Mouse (Mus musculus): Measurements from ENCODE around the gene Exoc4. TPM values are rescaled to one million over a fixed set of nuclear protein-coding genes. Genes with fewer than 3 reads are reported as not detected.

Exoc4 gene
- polyA plus RNA-seq, 1 experiment: 3.3 TPM

- Histone ChIP-seq H3K4me3 (ENCODE audit: low read depth, low read length) (no peak overlapping the region), H3K36me3 (ENCODE audit: control insufficient read depth, insufficient read depth, low read length) (no peaks in the 10 kb centered on the region), H3K27ac (ENCODE audit: insufficient read depth, low read depth, low read length) (no peak overlapping the region), H3K27me3 (ENCODE audit: control insufficient read depth, insufficient read depth, low read length) (no peaks in the 10 kb centered on the region), H3K4me1 (ENCODE audit: control insufficient read depth, insufficient read depth, insufficient read length, low read length) (no peaks in the 10 kb centered on the region)
- 94% methylated on average over 4 of the region's 4 CpGs for WGBS
- TF ChIP-seq POLR2A (IDR thresholded peaks at IDR 0.05; ENCODE audit: low read depth, low read length) (no peak), CTCF (IDR thresholded peaks at IDR 0.05; ENCODE audit: extremely low read depth, insufficient read length, insufficient replicate concordance, low read depth, low read length) (no peak)
Observed at GRCm38 (mm10) chr6:33608469-33608868, 359.6 kb downstream of the Exoc4 start.

GRCm38 (mm10) chr6:33613978-33614377 is 365.1 kb downstream of the Exoc4 start:
- no peaks in the 10 kb centered on the region for H3K27me3 ChIP-seq (ENCODE audit: control insufficient read depth, insufficient read depth, low read length)
- no peak for TF ChIP-seq POLR2A (IDR thresholded peaks at IDR 0.05; ENCODE audit: low read depth, low read length)
- TF ChIP-seq CTCF (IDR thresholded peaks at IDR 0.05; ENCODE audit: extremely low read depth, insufficient read length, insufficient replicate concordance, low read depth, low read length): no peak
- WGBS: 82% methylated on average over 1 of the region's 1 CpGs

GRCm38 (mm10) chr6:33618590-33618989 is 369.7 kb downstream of the Exoc4 start:
- TF ChIP-seq CTCF (IDR thresholded peaks at IDR 0.05; ENCODE audit: extremely low read depth, insufficient read length, insufficient replicate concordance, low read depth, low read length): no peak
- TF ChIP-seq POLR2A (IDR thresholded peaks at IDR 0.05; ENCODE audit: low read depth, low read length): no peak
- Histone ChIP-seq H3K36me3 (ENCODE audit: control insufficient read depth, insufficient read depth, low read length) (no peaks in the 10 kb centered on the region), H3K4me1 (ENCODE audit: control insufficient read depth, insufficient read depth, insufficient read length, low read length) (no peaks in the 10 kb centered on the region), H3K4me3 (ENCODE audit: low read depth, low read length) (no peak overlapping the region), H3K27ac (ENCODE audit: insufficient read depth, low read depth, low read length) (no peak overlapping the region), H3K27me3 (ENCODE audit: control insufficient read depth, insufficient read depth, low read length) (no peaks in the 10 kb centered on the region)
- 85% methylated on average over 5 of the region's 5 CpGs for WGBS

More at GRCm38 (mm10) chr6:33613978-33614377, 365.1 kb downstream of the Exoc4 start:
- no peaks in the 10 kb centered on the region for H3K36me3 ChIP-seq (ENCODE audit: control insufficient read depth, insufficient read depth, low read length)
- H3K4me3 ChIP-seq (ENCODE audit: low read depth, low read length): no peak overlapping the region
- no peak overlapping the region for H3K27ac ChIP-seq (ENCODE audit: insufficient read depth, low read depth, low read length)
- H3K4me1 ChIP-seq (ENCODE audit: control insufficient read depth, insufficient read depth, insufficient read length, low read length): no peaks in the 10 kb centered on the region

DNA sequence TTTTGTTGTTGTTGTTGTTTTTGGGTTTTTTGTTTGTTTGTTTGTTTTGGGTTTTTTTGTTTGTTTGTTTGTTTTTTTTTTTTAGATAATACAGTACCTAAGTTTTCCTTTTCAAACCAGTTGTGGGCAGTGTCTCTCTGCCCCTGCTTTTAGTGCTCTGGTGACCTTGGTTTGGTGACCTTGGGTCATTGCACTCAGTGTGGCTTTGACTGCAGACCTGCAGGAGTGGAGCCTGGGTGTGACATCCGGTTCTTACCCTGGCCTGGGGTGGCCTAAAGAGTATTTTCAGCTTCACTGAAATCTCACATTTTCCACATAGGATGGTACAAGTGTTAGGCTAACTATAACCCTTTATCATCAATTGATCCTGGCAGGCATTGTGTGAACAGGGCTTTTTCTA is 371.8 kb downstream of the Exoc4 start:
- Histone ChIP-seq H3K27ac (ENCODE audit: insufficient read depth, low read depth, low read length) (no peak overlapping the region), H3K4me3 (ENCODE audit: low read depth, low read length) (no peak overlapping the region), H3K36me3 (ENCODE audit: control insufficient read depth, insufficient read depth, low read length) (no peaks in the 10 kb centered on the region), H3K27me3 (ENCODE audit: control insufficient read depth, insufficient read depth, low read length) (no peaks in the 10 kb centered on the region), H3K4me1 (ENCODE audit: control insufficient read depth, insufficient read depth, insufficient read length, low read length) (no peaks in the 10 kb centered on the region)
- WGBS: 68% methylated on average over 1 of the region's 1 CpGs
- TF ChIP-seq CTCF (IDR thresholded peaks at IDR 0.05; ENCODE audit: extremely low read depth, insufficient read length, insufficient replicate concordance, low read depth, low read length) (no peak), POLR2A (IDR thresholded peaks at IDR 0.05; ENCODE audit: low read depth, low read length) (no peak)

GRCm38 (mm10) chr6:33625931-33626330 is 377.0 kb downstream of the Exoc4 start:
- Histone ChIP-seq H3K27ac (ENCODE audit: insufficient read depth, low read depth, low read length) (no peak overlapping the region), H3K36me3 (ENCODE audit: control insufficient read depth, insufficient read depth, low read length) (no peaks in the 10 kb centered on the region), H3K4me3 (ENCODE audit: low read depth, low read length) (no peak overlapping the region), H3K4me1 (ENCODE audit: control insufficient read depth, insufficient read depth, insufficient read length, low read length) (no peaks in the 10 kb centered on the region), H3K27me3 (ENCODE audit: control insufficient read depth, insufficient read depth, low read length) (no peaks in the 10 kb centered on the region)
- TF ChIP-seq POLR2A (IDR thresholded peaks at IDR 0.05; ENCODE audit: low read depth, low read length): no peak
- no peak for TF ChIP-seq CTCF (IDR thresholded peaks at IDR 0.05; ENCODE audit: extremely low read depth, insufficient read length, insufficient replicate concordance, low read depth, low read length)

- TF ChIP-seq POLR2A (IDR thresholded peaks at IDR 0.05; ENCODE audit: low read depth, low read length): no peak
- TF ChIP-seq CTCF (IDR thresholded peaks at IDR 0.05; ENCODE audit: extremely low read depth, insufficient read length, insufficient replicate concordance, low read depth, low read length): no peak
- Histone ChIP-seq H3K4me1 (ENCODE audit: control insufficient read depth, insufficient read depth, insufficient read length, low read length) (no peaks in the 10 kb centered on the region), H3K4me3 (ENCODE audit: low read depth, low read length) (no peak overlapping the region), H3K36me3 (ENCODE audit: control insufficient read depth, insufficient read depth, low read length) (no peaks in the 10 kb centered on the region), H3K27me3 (ENCODE audit: control insufficient read depth, insufficient read depth, low read length) (no peaks in the 10 kb centered on the region), H3K27ac (ENCODE audit: insufficient read depth, low read depth, low read length) (no peak overlapping the region)
- 88% methylated on average over 2 of the region's 2 CpGs for WGBS
Observed at GRCm38 (mm10) chr6:33631133-33631532, 382.2 kb downstream of the Exoc4 start.

DNA sequence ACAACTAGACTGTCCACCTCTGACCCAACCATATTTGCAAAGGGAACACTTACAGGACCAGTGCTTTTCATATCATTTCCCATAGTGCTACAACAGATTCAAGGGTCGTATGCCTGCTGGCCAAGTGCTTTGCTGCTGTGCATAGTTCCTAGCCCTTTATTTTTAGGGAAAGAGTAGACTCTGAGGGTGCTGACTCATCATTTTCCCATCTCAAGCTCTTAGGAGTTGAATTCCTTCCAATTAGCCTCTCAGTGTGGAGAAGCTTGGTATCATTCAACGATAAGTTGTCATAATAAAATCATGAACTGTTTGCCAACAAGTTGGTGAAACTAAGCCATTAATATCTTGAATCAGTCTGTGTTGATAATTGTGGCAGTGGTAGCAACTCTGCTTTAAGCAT is 388.3 kb downstream of the Exoc4 start:
- Histone ChIP-seq H3K4me1 (ENCODE audit: control insufficient read depth, insufficient read depth, insufficient read length, low read length) (no peaks in the 10 kb centered on the region), H3K27ac (ENCODE audit: insufficient read depth, low read depth, low read length) (no peak overlapping the region), H3K36me3 (ENCODE audit: control insufficient read depth, insufficient read depth, low read length) (no peaks in the 10 kb centered on the region), H3K27me3 (ENCODE audit: control insufficient read depth, insufficient read depth, low read length) (no peaks in the 10 kb centered on the region), H3K4me3 (ENCODE audit: low read depth, low read length) (no peak overlapping the region)
- 62% methylated on average over 2 of the region's 2 CpGs for WGBS
- TF ChIP-seq CTCF (IDR thresholded peaks at IDR 0.05; ENCODE audit: extremely low read depth, insufficient read length, insufficient replicate concordance, low read depth, low read length): no peak
- no peak for TF ChIP-seq POLR2A (IDR thresholded peaks at IDR 0.05; ENCODE audit: low read depth, low read length)

Data from small intestine, adult 2 months (tissue).